Mouse (Mus musculus) adrenal gland, adult 2 months (tissue): ENCODE results near the gene Celf1. TPM values are rescaled to one million over a fixed set of nuclear protein-coding genes. Genes with fewer than 3 reads are reported as not detected.

Source experiments
- DNase-seq: peaks from one replicate; pipeline ENCODE4 v3.0.0; 2021
- polyA plus RNA-seq: library from polyadenylated mRNA; depleted of rRNA; stranded (reverse); fragments of >200 nt; gene quantifications from 2 replicates; pipeline ENCODE4 v1.2.3, GENCODE M21; 2012
- total RNA-seq, 2 experiments: library from RNA; stranded (reverse); gene quantifications; 2 replicates each; pipeline ENCODE4 v1.2.3; 2021

The Celf1 gene
- total and polyA plus RNA-seq, 3 experiments = 24.2 to 88.4 (median 82.8) TPM

DNA sequence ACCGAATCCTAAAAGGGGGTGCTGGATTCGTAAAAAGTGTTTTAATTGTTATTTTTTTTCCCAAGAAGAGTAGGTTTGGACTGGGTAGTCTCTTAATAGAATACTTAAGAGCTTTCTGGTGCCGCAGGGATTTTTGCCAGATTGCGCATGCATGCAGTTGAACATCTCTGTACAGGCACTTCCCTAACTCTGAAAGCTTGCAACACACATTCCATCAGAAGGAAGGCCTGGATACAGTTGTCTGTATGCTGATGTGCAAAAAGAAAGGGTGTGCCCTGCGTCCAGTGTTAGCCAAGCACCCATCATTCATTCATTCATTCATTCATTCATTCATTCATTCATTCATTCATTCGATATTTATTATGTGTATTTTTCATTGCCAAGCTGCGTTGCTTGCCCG is 432 bp upstream of the Celf1 start:
- no peak for DNase-seq

DNA sequence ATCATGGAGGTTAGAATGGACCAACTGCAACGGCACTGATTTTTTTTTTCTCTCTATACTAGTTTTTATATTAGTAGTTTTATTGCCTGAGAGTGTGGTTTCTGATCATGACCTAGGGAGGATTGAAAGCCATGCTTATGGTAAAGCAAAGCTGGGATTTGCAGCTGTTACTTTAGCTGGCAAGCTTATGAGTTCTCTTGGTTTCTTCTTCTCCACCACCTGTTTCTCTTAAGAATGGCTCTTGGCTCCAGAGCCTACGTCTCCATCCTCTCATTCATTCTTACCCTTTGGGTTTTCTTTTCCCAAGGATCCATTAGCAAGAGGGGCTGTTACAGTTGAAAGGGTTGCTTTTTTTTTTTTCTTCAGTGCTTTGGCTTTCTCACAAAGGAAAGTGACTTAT is 1.6 kb downstream of the Celf1 start:
- no peak for DNase-seq

GRCm38 (mm10) chr2:90950149-90950548 is 10.0 kb downstream of the Celf1 start:
- peak; percentile 9 for DNase-seq

DNA sequence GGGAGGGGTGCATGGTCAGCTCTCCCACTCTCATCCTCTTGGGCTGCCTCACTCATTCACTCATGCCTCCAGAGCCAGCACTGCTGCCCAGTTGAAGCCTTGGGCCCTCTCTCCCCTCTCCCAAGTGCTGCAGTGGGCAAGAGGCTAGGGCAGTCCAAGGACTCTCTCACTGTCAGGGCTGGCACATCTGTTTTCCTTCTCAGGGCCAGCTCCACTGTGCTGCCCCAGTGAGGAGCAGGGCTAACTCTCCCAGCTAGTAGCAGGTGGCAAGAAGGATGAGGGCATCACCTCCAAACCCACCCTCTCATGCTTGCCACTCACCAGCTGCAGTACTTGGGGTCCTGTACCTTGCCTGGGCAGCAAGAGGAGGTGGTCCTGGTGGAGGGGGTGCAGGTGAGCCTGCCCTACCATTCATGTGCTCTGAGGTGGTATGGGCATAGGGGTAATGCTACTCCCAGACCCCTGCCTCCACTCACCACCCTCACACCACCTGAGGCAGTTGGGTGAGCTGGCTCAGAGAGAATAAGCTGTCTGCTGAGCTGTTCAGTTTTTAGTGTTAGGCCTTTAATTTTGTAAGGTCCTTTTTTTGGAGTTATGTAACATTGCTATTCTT is 10.5 kb downstream of the Celf1 start:
- DNase-seq = peak; percentile 28

- DNase-seq = no peak
These were observed 13.3 kb downstream of the Celf1 start for GRCm38 (mm10) chr2:90953461-90953860.

DNA sequence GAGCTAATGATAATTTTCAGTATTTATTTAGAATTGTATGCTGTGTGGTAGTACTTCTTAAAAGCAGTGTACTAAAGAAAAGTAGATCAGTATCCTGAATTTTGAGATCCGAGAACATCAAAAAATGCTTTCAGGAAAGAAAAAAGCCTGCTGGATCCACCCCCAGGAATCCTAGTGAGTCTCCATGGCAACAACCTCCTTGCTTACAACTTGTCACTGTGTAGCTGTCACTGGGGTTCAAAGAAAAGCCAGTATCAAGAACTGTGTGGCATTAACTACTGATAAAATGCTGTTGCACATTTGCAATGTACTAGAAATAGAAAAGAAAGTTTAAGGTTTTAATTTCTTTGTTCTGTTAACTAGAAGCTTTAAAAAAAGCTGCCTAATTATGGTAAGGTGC is 15.9 kb downstream of the Celf1 start:
- DNase-seq = no peak

DNA sequence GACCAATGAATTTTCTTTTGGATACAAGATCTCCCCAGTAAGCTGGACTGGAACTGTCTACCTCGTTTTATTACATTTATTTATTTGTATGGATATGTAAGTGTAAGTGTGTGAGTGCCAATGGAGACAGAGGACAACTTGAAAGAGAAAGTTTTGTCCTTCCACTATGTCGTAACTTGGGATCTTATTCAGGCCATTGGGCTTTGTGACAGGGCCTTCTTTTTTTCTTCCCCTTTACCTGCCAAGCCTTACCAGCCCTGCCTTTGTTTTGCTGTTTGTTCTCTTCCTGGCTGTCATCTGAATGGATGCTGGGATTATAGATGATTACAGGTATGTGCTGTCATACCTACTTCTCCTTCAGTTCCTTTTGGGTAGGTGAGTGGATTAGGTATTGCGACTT is 18.7 kb downstream of the Celf1 start:
- no peak for DNase-seq

- DNase-seq = no peak
These were observed 19.8 kb downstream of the Celf1 start for GRCm38 (mm10) chr2:90960012-90960411.

DNA sequence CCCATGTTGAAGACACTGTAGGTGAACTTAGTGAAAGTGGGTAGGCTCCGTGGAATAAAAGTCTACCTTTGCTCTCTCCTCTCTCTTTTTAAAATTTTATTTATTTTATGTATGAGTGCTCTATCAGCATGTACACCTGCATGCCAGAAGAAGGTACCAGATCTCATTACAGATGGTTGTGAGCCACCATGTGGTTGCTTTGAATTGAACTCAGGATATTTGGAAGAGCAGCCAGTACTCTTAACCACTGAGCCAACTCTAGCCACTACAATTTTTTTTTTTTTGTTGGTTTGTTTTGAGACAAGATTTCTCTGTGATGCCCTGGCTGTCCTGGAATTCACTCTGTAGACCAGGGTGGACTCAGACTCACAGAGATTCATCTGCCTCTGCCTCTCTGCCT is 23.1 kb downstream of the Celf1 start:
- no peak for DNase-seq

DNA sequence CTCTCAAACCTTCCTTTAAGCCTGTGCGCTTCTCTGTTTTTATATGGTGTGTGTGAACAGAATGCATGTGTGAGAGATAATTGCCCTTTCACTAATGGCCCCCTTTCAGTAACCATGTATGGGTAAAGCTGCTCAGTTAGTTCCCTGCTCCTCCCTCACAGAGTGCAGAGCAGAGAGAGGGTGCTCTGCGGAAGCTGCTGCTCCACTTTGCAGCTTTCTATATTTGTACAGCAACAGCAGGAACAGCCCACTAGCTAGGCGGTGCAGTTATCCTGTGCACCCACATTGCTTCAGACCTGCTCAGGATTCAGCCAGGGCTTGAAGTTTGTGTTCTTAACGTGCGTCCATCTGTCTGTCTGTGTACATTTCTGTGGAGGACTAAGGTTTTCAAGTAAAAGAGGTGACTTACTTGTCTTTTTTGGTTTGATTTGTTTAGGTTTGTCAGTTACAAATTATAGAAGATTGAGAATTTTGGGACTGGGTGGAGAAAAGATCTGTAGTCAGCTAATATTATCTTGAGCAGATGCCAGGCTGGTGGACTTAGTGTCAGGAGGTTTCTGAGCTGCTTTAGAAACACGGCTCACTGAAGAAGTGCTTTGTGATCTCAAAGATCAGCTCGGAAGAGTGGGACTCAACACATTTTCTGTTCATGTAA is 24.8 kb downstream of the Celf1 start:
- DNase-seq = no peak

- peak; percentile 16 for DNase-seq
These were observed 25.4 kb downstream of the Celf1 start for GRCm38 (mm10) chr2:90965466-90966080.

- DNase-seq = no peak
These were observed 30.4 kb downstream of the Celf1 start for GRCm38 (mm10) chr2:90970606-90971005.

GRCm38 (mm10) chr2:90974101-90974500 is 33.9 kb downstream of the Celf1 start:
- no peak for DNase-seq

- DNase-seq = peak; percentile 12
These were observed 35.1 kb downstream of the Celf1 start for GRCm38 (mm10) chr2:90975181-90975835.

DNA sequence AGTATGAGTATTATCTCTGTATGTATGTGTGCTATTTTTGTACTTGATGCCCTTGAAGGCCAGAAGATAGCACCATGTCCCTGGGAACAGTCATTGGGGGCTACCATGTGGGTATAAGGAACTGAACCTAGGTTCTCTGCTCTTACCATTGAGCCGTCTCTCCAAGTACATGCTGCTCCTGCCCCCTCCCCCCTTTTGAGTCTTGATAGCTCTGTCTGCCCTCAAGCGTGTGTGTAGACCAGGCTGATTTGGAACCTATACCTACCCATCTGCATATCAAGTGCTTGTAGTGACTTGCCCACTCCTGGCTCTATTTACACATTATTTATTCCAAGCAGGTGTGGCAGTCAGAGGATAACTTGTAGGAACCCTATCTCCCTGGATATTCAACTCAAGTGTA is 36.4 kb downstream of the Celf1 start:
- DNase-seq = no peak

DNA sequence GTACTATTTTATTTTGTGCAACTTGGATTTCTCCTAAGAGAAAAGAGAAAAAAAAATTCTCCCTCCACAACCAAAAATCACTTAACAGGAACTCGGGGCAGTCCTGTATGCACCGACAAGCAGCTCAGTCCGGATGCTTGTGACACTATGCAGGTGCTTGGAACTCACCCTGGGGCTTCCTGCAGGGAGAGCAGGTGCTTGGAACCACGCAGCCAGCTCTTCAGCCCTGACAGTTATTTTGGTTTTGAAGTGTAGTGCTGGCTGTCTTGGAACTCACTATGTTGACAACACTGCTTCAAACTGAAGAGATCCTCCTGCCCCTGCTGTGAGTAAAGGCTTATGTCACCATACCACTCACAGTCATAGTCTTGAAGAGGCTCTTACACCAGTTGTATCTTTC is 37.1 kb downstream of the Celf1 start:
- DNase-seq = no peak

GRCm38 (mm10) chr2:90986055-90986454 is 45.9 kb downstream of the Celf1 start:
- no peak for DNase-seq

GRCm38 (mm10) chr2:91008536-91008935 is 68.4 kb downstream of the Celf1 start:
- DNase-seq = no peak

- no peak for DNase-seq
These were observed 73.7 kb downstream of the Celf1 start for GRCm38 (mm10) chr2:91013881-91014280.

- no peak for DNase-seq
These were observed 75.2 kb downstream of the Celf1 start for GRCm38 (mm10) chr2:91015386-91015785.

DNA sequence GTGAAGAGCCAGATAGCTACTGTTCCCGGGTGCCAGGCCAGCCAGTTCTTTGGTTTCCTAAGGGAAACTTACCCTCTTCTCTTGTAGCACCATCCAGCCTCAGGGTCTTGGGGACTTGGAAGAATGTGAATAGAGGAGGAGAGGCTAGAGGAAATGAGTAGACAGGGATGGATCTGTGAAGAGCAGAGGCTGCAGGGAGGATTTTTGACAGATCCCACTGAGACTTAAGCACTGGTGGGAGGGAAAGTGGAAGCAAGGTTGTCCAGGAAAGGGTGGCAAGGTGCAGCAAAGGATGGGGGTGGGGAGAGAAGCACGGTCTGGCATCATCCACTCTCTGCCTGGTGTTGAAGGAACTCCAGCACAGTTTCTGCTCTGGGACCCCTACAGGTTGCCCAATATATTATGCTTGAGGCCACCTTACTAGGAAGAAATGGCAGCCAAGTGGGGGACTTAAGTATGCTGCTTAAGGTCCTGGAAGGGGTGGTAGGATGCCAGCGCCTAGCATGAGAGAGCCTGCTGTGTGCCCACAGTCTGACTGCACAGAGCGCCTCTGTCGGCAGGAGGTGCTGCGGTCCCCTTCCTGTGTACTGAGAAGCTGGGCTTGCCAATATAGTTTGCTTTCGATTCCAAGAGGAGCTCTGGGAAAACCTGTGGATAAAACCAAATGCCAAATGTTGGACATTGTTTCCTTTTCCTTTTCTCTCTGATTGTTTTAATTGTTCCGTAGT is 78.0 kb downstream of the Celf1 start:
- peak; percentile 13 for DNase-seq

DNA sequence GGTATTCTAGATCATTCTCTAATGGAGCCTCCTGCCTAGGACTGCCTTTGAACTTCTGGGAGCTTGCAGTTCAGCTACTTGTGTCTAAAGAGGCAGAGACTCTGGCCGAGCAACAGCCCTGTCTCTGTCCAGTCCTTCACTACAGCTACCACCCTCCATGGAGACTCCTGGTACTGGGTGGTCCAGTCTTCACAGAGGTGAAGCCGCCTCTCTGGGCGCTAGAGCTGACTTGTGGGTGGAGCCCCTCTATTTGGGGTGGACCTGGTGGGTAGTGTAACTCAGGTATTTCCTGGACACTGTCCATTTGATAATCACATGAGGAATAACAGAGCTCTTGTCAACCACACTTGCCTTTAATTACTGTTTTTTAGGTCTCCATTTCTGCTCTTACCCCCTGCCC is 79.7 kb downstream of the Celf1 start:
- no peak for DNase-seq
